Mouse (Mus musculus) MEL (cell line): ENCODE measurements around the gene 1700015G11Rik. TPM values are rescaled to one million over a fixed set of nuclear protein-coding genes. Genes with fewer than 3 reads are reported as not detected.

Source experiments
- DNase-seq: peaks from one replicate; pipeline ENCODE4 v3.0.0; 2011; ENCODE audit warnings: low read depth, low spot score
- H3K27ac ChIP-seq: 2 replicates; pipeline ENCODE4 v1.5.1; 2012; ENCODE audit warnings: low read depth, mild to moderate bottlenecking, control low read depth, low read length, moderate library complexity; ENCODE audit not compliant: control insufficient read depth
- H3K27me3 ChIP-seq, 2 experiments: fragments of 150-350 bp in 1 of 2; sonication (generic) in 1 of 2; 2 replicates each; pipeline ENCODE4 v1.6.1; 2012; ENCODE audit warnings: low read length in 2 of 2, mild to moderate bottlenecking in 2 of 2, improper control_type of control experiment in 1 of 2, moderate library complexity in 1 of 2; ENCODE audit not compliant: insufficient read depth in 2 of 2, control insufficient read depth in 1 of 2
- H3K36me3 ChIP-seq, 2 experiments: 2 replicates each; pipeline ENCODE4 v1.6.1; 2012 to 2014; ENCODE audit warnings: low read length in 2 of 2, improper control_type of control experiment in 1 of 2, inconsistent platforms in 1 of 2, mild to moderate bottlenecking in 1 of 2; ENCODE audit not compliant: insufficient read depth in 2 of 2, control insufficient read depth in 1 of 2
- H3K4me1 ChIP-seq, 2 experiments: fragments of 150-350 bp in 1 of 2; sonication (generic) in 1 of 2; 2 replicates each; pipeline ENCODE4 v1.6.1; 2012; ENCODE audit warnings: low read length in 2 of 2, improper control_type of control experiment in 1 of 2, mild to moderate bottlenecking in 1 of 2; ENCODE audit not compliant: insufficient read depth in 2 of 2, control insufficient read depth in 1 of 2
- H3K4me3 ChIP-seq, 2 experiments: fragments of 150-350 bp in 1 of 2; sonication (generic) in 1 of 2; 2 replicates each; pipeline ENCODE4 v1.5.1; 2012; ENCODE audit warnings: low read depth in 2 of 2, low read length in 2 of 2, mild to moderate bottlenecking in 2 of 2, moderate library complexity in 2 of 2, control low read depth in 1 of 2, improper control_type of control experiment in 1 of 2; ENCODE audit not compliant: control insufficient read depth in 1 of 2, insufficient read depth in 1 of 2
- H3K79me2 ChIP-seq: 2 replicates; pipeline ENCODE4 v1.6.1; 2012; ENCODE audit warnings: mild to moderate bottlenecking, low read length, moderate library complexity; ENCODE audit not compliant: control insufficient read depth, poor library complexity, insufficient read depth
- H3K9ac ChIP-seq: 2 replicates; pipeline ENCODE4 v1.6.1; 2012; ENCODE audit warnings: low read depth, mild to moderate bottlenecking, control low read depth, low read length, moderate library complexity; ENCODE audit not compliant: control insufficient read depth, poor library complexity, severe bottlenecking
- H3K9me3 ChIP-seq: fragments of 150-350 bp; sonication (generic); replicated peaks from 2 replicates; pipeline ENCODE4 v1.6.1; 2012; ENCODE audit warnings: mild to moderate bottlenecking, low read length, improper control_type of control experiment, moderate library complexity; ENCODE audit not compliant: insufficient read depth
- CTCF ChIP-seq, 3 experiments: IDR thresholded peaks in 2 of 3; conservative IDR thresholded peaks in 1 of 3; 2 replicates each; pipeline ENCODE4 v1.5.1; 2011 to 2012; ENCODE audit warnings: low read length in 3 of 3, low read depth in 2 of 3, mild to moderate bottlenecking in 2 of 3, improper control_type of control experiment in 1 of 3, inconsistent platforms in 1 of 3, mixed read lengths in 1 of 3, moderate library complexity in 1 of 3; ENCODE audit not compliant: control insufficient read depth in 1 of 3, insufficient read depth in 1 of 3, poor library complexity in 1 of 3, severe bottlenecking in 1 of 3
- ELF1 ChIP-seq: IDR thresholded peaks from 2 replicates; pipeline ENCODE4 v1.6.1; 2014; ENCODE audit warnings: low read depth, mild to moderate bottlenecking, inconsistent platforms, low read length, improper control_type of control experiment, moderate library complexity
- GATA1 ChIP-seq: IDR thresholded peaks from 2 replicates; pipeline ENCODE4 v1.6.1; 2011; ENCODE audit warnings: low read depth, low read length, improper control_type of control experiment
- MAFK ChIP-seq: IDR thresholded peaks from 2 replicates; pipeline ENCODE4 v1.6.1; 2011; ENCODE audit warnings: low read depth, mild to moderate bottlenecking, low read length, improper control_type of control experiment, borderline replicate concordance
- MYB ChIP-seq: IDR thresholded peaks from 2 replicates; pipeline ENCODE4 v1.6.1; 2011; ENCODE audit warnings: mild to moderate bottlenecking, low read depth, low read length, improper control_type of control experiment
- POLR2A ChIP-seq, 2 experiments: IDR thresholded peaks; 2 replicates each; pipeline ENCODE4 v1.6.1; 2011 to 2012; ENCODE audit warnings: low read length in 2 of 2, mild to moderate bottlenecking in 2 of 2, control low read depth in 1 of 2, improper control_type of control experiment in 1 of 2, low read depth in 1 of 2, moderate library complexity in 1 of 2; ENCODE audit not compliant: control insufficient read depth in 1 of 2, insufficient read depth in 1 of 2, poor library complexity in 1 of 2
- RAD21 ChIP-seq: IDR thresholded peaks from 2 replicates; pipeline ENCODE4 v1.6.1; 2011; ENCODE audit warnings: mild to moderate bottlenecking, low read depth, low read length, improper control_type of control experiment
- RCOR1 ChIP-seq: IDR thresholded peaks from 2 replicates; pipeline ENCODE4 v1.6.1; 2012; ENCODE audit warnings: low read depth, mild to moderate bottlenecking, inconsistent platforms, low read length, improper control_type of control experiment
- SMC3 ChIP-seq: IDR thresholded peaks from 2 replicates; pipeline ENCODE4 v1.6.1; 2011; ENCODE audit warnings: low read depth, low read length, improper control_type of control experiment
- USF2 ChIP-seq, 2 experiments: IDR thresholded peaks; 2 replicates each; pipeline ENCODE4 v1.6.1; 2011 to 2012; ENCODE audit warnings: improper control_type of control experiment in 2 of 2, low read length in 2 of 2, borderline replicate concordance in 1 of 2, inconsistent platforms in 1 of 2, low read depth in 1 of 2, mild to moderate bottlenecking in 1 of 2; ENCODE audit not compliant: insufficient read depth in 1 of 2
- ZC3H11A ChIP-seq: IDR thresholded peaks from 2 replicates; pipeline ENCODE4 v1.6.1; 2012; ENCODE audit warnings: low read depth, mild to moderate bottlenecking, inconsistent platforms, low read length, improper control_type of control experiment
- ZMIZ1 ChIP-seq: IDR thresholded peaks from 2 replicates; pipeline ENCODE4 v1.6.1; 2012; ENCODE audit warnings: low read depth, mild to moderate bottlenecking, inconsistent platforms, low read length, improper control_type of control experiment, moderate library complexity
- ZNF384 ChIP-seq: IDR thresholded peaks from 2 replicates; pipeline ENCODE4 v1.6.1; 2012; ENCODE audit warnings: low read depth, mild to moderate bottlenecking, inconsistent platforms, low read length, improper control_type of control experiment
- polyA plus RNA-seq, 2 experiments: library from polyadenylated mRNA; stranded (reverse) in 1 of 2; unstranded in 1 of 2; fragments of >175 nt in 1 of 2; fragments of >200 nt in 1 of 2; gene quantifications; 2 replicates each; pipeline versions ENCODE4 v1.2.1 to v1.2.4; 2012; ENCODE audit warnings: low replicate concordance in 2 of 2, low read depth in 1 of 2; ENCODE audit not compliant: insufficient read length in 2 of 2, insufficient read depth in 1 of 2, missing spikeins in 1 of 2
- total RNA-seq: library from RNA; depleted of rRNA; stranded (reverse); fragments of 300-350 nt; gene quantifications from 2 replicates; pipeline ENCODE4 v1.2.3, GENCODE M21; 2012

Gene 1700015G11Rik
- total and polyA plus RNA-seq, 3 experiments: not detected

DNA sequence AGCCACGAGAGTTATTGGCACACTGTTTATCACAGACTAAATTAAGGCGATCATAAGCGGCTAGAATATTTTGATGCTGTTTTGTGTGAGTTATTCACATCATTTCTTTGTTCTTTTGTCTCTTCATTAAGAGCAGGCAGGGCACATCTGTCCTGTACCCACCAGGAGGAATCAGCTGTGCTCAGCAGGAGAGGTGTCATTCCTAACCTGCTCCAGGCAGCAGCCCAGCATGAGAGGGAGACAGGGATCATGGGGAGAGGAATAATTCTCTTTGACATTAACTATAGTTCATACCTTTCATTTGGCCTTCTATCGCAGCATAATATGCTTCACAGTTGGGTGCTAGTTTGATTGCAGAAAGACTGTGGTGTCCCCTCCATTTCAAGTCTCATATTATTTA, 40.7 kb upstream of the 1700015G11Rik start:
- H3K27me3 ChIP-seq: peaks cover 0 to 2% of the 10 kb centered on the region in 2 experiments; a peak in 1 of 4 replicates
- DNase-seq: no peak
- H3K27ac ChIP-seq: no peak overlapping the region
- H3K4me3 ChIP-seq: no peak overlapping the region
- no peaks in the 10 kb centered on the region for H3K9me3 ChIP-seq
- no peaks in the 10 kb centered on the region for H3K79me2 ChIP-seq
- no peaks in the 10 kb centered on the region for H3K36me3 ChIP-seq
- no peak for TF ChIP-seq GATA1
- TF ChIP-seq ZNF384: no peak
- TF ChIP-seq ELF1: no peak
- TF ChIP-seq, all 39 proteins: peak for 0
- Histone ChIP-seq H3K4me1 (no peaks in the 10 kb centered on the region), H3K9ac (no peak overlapping the region)

DNA sequence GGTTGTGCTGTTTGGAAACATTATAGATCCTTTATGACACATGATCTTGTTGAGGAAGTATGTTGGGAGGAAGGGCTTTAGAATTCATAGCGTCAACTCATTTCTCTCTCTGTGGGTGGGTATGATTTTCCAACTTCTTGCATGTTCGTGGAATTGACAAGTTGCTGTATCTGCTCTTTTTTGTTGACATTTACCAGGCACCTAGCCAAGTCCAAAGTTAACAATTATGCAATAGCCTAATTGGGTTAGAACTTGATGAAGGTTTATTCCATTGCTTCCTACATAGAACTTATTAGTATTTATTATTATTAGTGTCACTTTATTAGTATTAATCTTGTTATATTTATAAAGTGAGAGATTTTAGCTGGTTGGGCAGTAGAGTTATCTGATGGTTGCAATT, 40.3 kb upstream of the 1700015G11Rik start:
- peaks cover 0 to 2% of the 10 kb centered on the region in 2 experiments; a peak in 1 of 4 replicates for H3K27me3 ChIP-seq
- no peak overlapping the region for H3K9ac ChIP-seq
- TF ChIP-seq SMC3 (no peak), MAFK (no peak), POLR2A (IDR thresholded peaks at IDR 0.05; ENCODE audit: control insufficient read depth in 1 of 2, insufficient read depth in 1 of 2, low read depth in 1 of 2, low read length in 2 of 2, poor library complexity in 1 of 2) (no peak), USF2 (IDR thresholded peaks at IDR 0.05; ENCODE audit: borderline replicate concordance in 1 of 2, insufficient read depth in 1 of 2, low read depth in 1 of 2, low read length in 2 of 2) (no peak)
- H3K4me1 ChIP-seq: no peaks in the 10 kb centered on the region
- H3K79me2 ChIP-seq: no peaks in the 10 kb centered on the region
- no peak overlapping the region for H3K4me3 ChIP-seq
- DNase-seq: no peak
- no peaks in the 10 kb centered on the region for H3K9me3 ChIP-seq
- H3K27ac ChIP-seq: no peak overlapping the region
- H3K36me3 ChIP-seq: no peaks in the 10 kb centered on the region

DNA sequence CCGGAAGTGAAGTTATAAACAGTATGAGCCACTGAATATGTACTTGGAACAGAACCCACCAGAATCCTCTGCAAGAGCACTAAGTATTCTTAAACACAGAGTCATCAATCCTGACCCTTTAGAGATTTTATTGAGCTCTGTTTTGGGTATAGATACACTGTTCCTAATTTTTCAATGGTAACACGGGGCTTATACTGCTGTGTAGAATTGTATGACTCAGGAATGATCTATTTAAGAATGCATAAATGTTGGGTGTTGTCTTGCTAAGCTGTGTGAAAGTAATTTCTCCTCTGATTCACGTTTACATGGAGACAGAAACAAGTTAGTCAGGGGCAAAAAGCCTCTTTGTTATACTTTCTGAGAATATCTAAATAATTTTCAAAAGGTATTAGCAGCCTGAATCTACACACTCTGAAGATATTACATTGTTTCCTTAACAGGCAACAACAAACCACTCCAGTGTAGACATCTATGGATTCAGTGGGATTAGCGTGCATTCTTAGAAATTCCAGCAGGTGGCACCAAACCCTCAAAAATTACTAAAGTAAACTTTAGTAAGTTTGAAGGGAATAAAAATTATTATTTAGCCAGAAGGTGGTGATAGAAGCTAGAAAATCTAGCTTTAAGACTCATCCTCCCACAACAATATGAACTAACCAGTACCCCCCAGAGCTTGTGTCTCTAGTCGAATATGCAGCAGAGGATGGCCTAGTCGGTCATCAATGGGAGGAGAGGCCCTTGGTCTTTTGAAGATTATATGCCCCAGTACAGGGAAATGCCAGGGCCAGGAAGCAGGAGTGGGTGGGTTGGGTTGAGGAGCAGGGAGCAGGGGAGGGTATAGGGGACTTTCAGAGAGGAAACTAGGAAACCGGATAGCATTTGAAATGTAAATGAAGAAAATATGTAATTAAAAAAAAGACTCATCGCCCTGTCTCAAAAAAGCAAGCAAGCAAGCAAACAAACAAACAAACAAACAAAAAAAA, 22.4 kb upstream of the 1700015G11Rik start:
- H3K9ac ChIP-seq: no peak overlapping the region
- peak; percentile 61 for DNase-seq
- no peaks in the 10 kb centered on the region for H3K9me3 ChIP-seq
- H3K27ac ChIP-seq: no peak overlapping the region
- H3K4me3 ChIP-seq: no peak overlapping the region
- no peaks in the 10 kb centered on the region; a peak in 1 of 4 replicates for H3K27me3 ChIP-seq
- H3K4me1 ChIP-seq: no peaks in the 10 kb centered on the region
- TF ChIP-seq RAD21 (peak; percentile 91), ZC3H11A (peak; percentile 83), MYB (no peak), RCOR1 (no peak), ZMIZ1 (no peak), CTCF (IDR thresholded peaks at IDR 0.05 in 2 of 3, conservative IDR thresholded peaks at IDR 0.05 in 1 of 3; ENCODE audit: control insufficient read depth in 1 of 3, insufficient read depth in 1 of 3, low read depth in 2 of 3, low read length in 3 of 3, poor library complexity in 1 of 3, severe bottlenecking in 1 of 3) (peak; percentile 22 to 88 (median 47); a peak in 5 of 6 replicates), SMC3 (peak; percentile 76)
- no peaks in the 10 kb centered on the region for H3K79me2 ChIP-seq
- no peaks in the 10 kb centered on the region for H3K36me3 ChIP-seq
